Mouse (Mus musculus): ENCODE results near the gene Olfr1347.

DNA sequence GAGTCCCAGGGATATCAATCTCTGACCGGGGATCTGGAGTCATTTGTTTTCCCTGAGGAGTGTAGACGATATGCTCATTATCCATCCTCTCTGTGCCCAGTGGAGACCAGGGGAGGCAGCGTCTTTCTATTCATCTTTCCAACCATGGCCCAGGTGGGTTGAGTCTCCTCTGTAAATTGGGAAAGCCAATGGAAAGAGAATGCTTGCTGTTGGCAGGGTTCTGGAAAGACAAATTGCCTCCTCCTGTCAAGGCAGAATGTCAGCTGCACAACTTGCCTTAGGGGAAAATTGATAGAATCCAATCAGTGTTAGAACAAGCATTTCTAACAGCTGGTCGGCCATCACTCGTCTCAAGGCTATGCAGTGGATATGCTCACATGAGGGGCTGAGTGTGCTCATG, 23.3 kb upstream of the Olfr1347 start, which contains the start of gene Olfr1349:
- TF ChIP-seq ZNF384 (IDR thresholded peaks at IDR 0.05; ENCODE audit: low read depth, low read length): no peak
- no peak for TF ChIP-seq ZC3H11A (IDR thresholded peaks at IDR 0.05; ENCODE audit: borderline replicate concordance, low read depth, low read length)
- no peak for TF ChIP-seq MAFK (IDR thresholded peaks at IDR 0.05; ENCODE audit: insufficient read depth, low read depth, low read length)

All from ES-E14 (cell line).